Mouse (Mus musculus) heart, adult 2 months (tissue): ENCODE results near the gene Ephb2. TPM values are rescaled to one million over a fixed set of nuclear protein-coding genes. Genes with fewer than 3 reads are reported as not detected.
A peak's percentile ranks its signal among the peaks of the same experiment; 100 is the strongest.

ENCODE experiments used
- DNase-seq, 2 experiments: peaks; one replicate each; pipeline ENCODE4 v3.0.0; 2021
- H3K27ac ChIP-seq: fragments of 200-600 bp; 2 replicates; pipeline ENCODE4 v1.8.1; 2022
- H3K27me3 ChIP-seq: fragments of 200-500 bp; 2 replicates; pipeline ENCODE4 v1.6.1; 2012; ENCODE audit warnings: mild to moderate bottlenecking, low read length, inconsistent platforms, mixed read lengths; ENCODE audit not compliant: control insufficient read depth, insufficient read depth
- H3K36me3 ChIP-seq: fragments of 200-500 bp; 2 replicates; pipeline ENCODE4 v1.6.1; 2012; ENCODE audit warnings: low read length, inconsistent platforms; ENCODE audit not compliant: control insufficient read depth, insufficient read depth
- H3K4me1 ChIP-seq: fragments of 200-500 bp; 2 replicates; pipeline ENCODE4 v1.6.1; 2011; ENCODE audit warnings: low read length; ENCODE audit not compliant: control insufficient read depth, insufficient read depth
- H3K4me3 ChIP-seq: fragments of 200-600 bp; 2 replicates; pipeline ENCODE4 v1.8.1; 2022
- H3K79me2 ChIP-seq: fragments of 200-500 bp; replicated peaks from 2 replicates; pipeline ENCODE4 v1.6.1; 2012; ENCODE audit warnings: mild to moderate bottlenecking, inconsistent platforms, low read length, moderate library complexity, mixed read lengths; ENCODE audit not compliant: control insufficient read depth, insufficient read depth
- H3K9ac ChIP-seq: fragments of 200-500 bp; 2 replicates; pipeline ENCODE4 v1.6.1; 2012; ENCODE audit warnings: low read depth, mild to moderate bottlenecking, control low read depth, inconsistent platforms, low read length, mixed read lengths
- CTCF ChIP-seq: fragments of 200-600 bp; IDR thresholded peaks from 2 replicates; pipeline ENCODE4 v1.8.1; 2022; ENCODE audit warnings: antibody characterized with exemption, mild to moderate bottlenecking, moderate library complexity
- EP300 ChIP-seq: fragments of 200-500 bp; IDR thresholded peaks from 2 replicates; pipeline ENCODE4 v1.6.1; 2011; ENCODE audit warnings: low read depth, low read length, control low read depth; ENCODE audit not compliant: insufficient read depth
- POLR2A ChIP-seq: fragments of 200-500 bp; IDR thresholded peaks from 2 replicates; pipeline ENCODE4 v1.6.1; 2011; ENCODE audit warnings: mild to moderate bottlenecking, low read depth, low read length, control low read depth; ENCODE audit not compliant: insufficient read depth
- WGBS: fragments of 180-500 bp; shearing (Covaris S2); methylation state at CpG from one replicate; pipeline ENCODE4 v1.1.7; 2018; 5-methylcytosine and 5-hydroxymethylcytosine counted together
- intact Hi-C: fragments of 180-260 bp; cut with DNase I; formaldehyde crosslinking; loops from one replicate; pipeline ENCODE4 v1.15.1; 2025
- polyA plus RNA-seq: library from polyadenylated mRNA; depleted of rRNA; stranded (reverse); fragments of >200 nt; gene quantifications from 2 replicates; pipeline ENCODE4 v1.2.3, GENCODE M21; 2012
- total RNA-seq, 2 experiments: library from RNA; stranded (reverse); gene quantifications; 2 replicates each; pipeline ENCODE4 v1.2.3; 2021

Gene Ephb2
- total and polyA plus RNA-seq, 3 experiments, result 0.73 to 0.96 (median 0.77) TPM

DNA sequence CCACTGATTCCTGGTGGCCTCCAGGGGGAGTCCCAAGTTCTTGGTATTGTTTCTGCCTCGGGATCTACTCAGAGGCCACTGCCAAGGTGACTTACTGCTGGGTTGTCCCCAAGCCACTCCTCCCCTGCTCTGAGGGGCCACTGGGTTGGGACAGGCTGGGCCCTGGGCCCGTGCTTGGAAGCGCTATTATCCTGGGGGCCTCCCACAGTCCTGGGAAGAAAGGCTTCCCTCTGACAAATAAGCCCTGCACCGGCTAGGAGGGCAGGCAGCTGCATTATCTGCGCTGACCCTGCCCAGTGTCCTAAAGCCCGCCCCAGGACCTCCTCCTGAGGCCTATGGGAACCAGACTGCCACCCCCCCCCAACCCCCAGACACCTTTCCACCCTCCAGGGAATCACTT is 24.2 kb downstream of the Ephb2 start:
- Histone ChIP-seq H3K36me3 (no peaks in the 10 kb centered on the region), H3K79me2 (no peaks in the 10 kb centered on the region), H3K27me3 (no peaks in the 10 kb centered on the region; the same call in 1 of the 2 replicates), H3K4me1 (no peaks in the 10 kb centered on the region), H3K9ac (no peak overlapping the region), H3K27ac (no peak overlapping the region), H3K4me3 (no peak overlapping the region)
- intact Hi-C loops, result no loop called here
- TF ChIP-seq CTCF (no peak), POLR2A (no peak), EP300 (no peak)
- 60% methylated on average over 6 of the region's 6 CpGs for WGBS
- no peak for DNase-seq

- no peak overlapping the region for H3K27ac ChIP-seq
- no peaks in the 10 kb centered on the region for H3K27me3 ChIP-seq
- no peaks in the 10 kb centered on the region for H3K36me3 ChIP-seq
- no peaks in the 10 kb centered on the region for H3K4me1 ChIP-seq
- no peak for DNase-seq
- H3K79me2 ChIP-seq, result no peaks in the 10 kb centered on the region
- no peak overlapping the region for H3K4me3 ChIP-seq
- no peak overlapping the region for H3K9ac ChIP-seq
- intact Hi-C loops, result no loop called here
- 67% methylated on average over 11 of the region's 11 CpGs for WGBS
- TF ChIP-seq POLR2A (no peak), EP300 (no peak), CTCF (no peak)
These were observed 27.3 kb downstream of the Ephb2 start for GRCm38 (mm10) chr4:136808478-136808877.

- no peaks in the 10 kb centered on the region; the same call in 1 of the 2 replicates for H3K4me1 ChIP-seq
- H3K4me3 ChIP-seq, result no peak overlapping the region
- TF ChIP-seq EP300 (no peak), CTCF (no peak), POLR2A (no peak)
- no peak for DNase-seq
- H3K27me3 ChIP-seq, result no peaks in the 10 kb centered on the region
- no peaks in the 10 kb centered on the region for H3K36me3 ChIP-seq
- H3K27ac ChIP-seq, result no peak overlapping the region
- intact Hi-C loops, result no loop called here
- WGBS, result 85% methylated on average over 11 of the region's 11 CpGs
- H3K9ac ChIP-seq, result no peak overlapping the region
- no peaks in the 10 kb centered on the region for H3K79me2 ChIP-seq
These were observed 28.3 kb downstream of the Ephb2 start for GRCm38 (mm10) chr4:136807448-136808009.

GRCm38 (mm10) chr4:136806254-136806653 is 29.5 kb downstream of the Ephb2 start:
- Histone ChIP-seq H3K27me3 (no peaks in the 10 kb centered on the region), H3K9ac (no peak overlapping the region), H3K79me2 (no peaks in the 10 kb centered on the region), H3K27ac (no peak overlapping the region), H3K4me1 (no peaks in the 10 kb centered on the region; the same call in 1 of the 2 replicates), H3K36me3 (no peaks in the 10 kb centered on the region), H3K4me3 (no peak overlapping the region)
- 72% methylated on average over 10 of the region's 10 CpGs for WGBS
- TF ChIP-seq EP300 (no peak), POLR2A (no peak), CTCF (no peak)
- no peak for DNase-seq
- intact Hi-C loops, result no loop called here

GRCm38 (mm10) chr4:136804343-136804742 is 31.4 kb downstream of the Ephb2 start:
- Histone ChIP-seq H3K4me3 (no peak overlapping the region), H3K27me3 (no peaks in the 10 kb centered on the region), H3K79me2 (no peaks in the 10 kb centered on the region), H3K4me1 (no peaks in the 10 kb centered on the region; the same call in 1 of the 2 replicates), H3K36me3 (no peaks in the 10 kb centered on the region), H3K9ac (no peak overlapping the region), H3K27ac (no peak overlapping the region)
- TF ChIP-seq CTCF (no peak), POLR2A (no peak), EP300 (no peak)
- intact Hi-C loops, result no loop called here
- DNase-seq, result no peak
- WGBS, result 82% methylated on average over 6 of the region's 6 CpGs

GRCm38 (mm10) chr4:136802446-136802845 is 33.3 kb downstream of the Ephb2 start:
- no peak overlapping the region for H3K4me3 ChIP-seq
- no peaks in the 10 kb centered on the region for H3K79me2 ChIP-seq
- peak; percentile 25 to 27 for DNase-seq
- TF ChIP-seq CTCF (no peak), POLR2A (no peak), EP300 (no peak)
- 28% methylated on average over 12 of the region's 12 CpGs for WGBS
- no peaks in the 10 kb centered on the region for H3K36me3 ChIP-seq
- H3K27ac ChIP-seq, result no peak overlapping the region
- H3K9ac ChIP-seq, result no peak overlapping the region
- H3K27me3 ChIP-seq, result no peaks in the 10 kb centered on the region
- H3K4me1 ChIP-seq, result no peaks in the 10 kb centered on the region; the same call in 1 of the 2 replicates
- intact Hi-C loops, result no loop called here
